Mouse (Mus musculus) liver, adult 2 months (tissue): ENCODE results near the gene Ptprk.

Experiments used
- CTCF ChIP-seq: fragments of 200-500 bp; IDR thresholded peaks from 2 replicates; pipeline ENCODE4 v1.5.1; 2011; ENCODE audit warnings: low read depth, low read length, control low read depth
- POLR2A ChIP-seq: fragments of 200-500 bp; IDR thresholded peaks from 2 replicates; pipeline ENCODE4 v1.6.1; 2011; ENCODE audit warnings: low read length, control low read depth; ENCODE audit not compliant: insufficient read depth; ENCODE audit errors: extremely low read depth

GRCm38 (mm10) chr10:28619415-28619814 lies 544.8 kb downstream of the Ptprk start:
- TF ChIP-seq CTCF (no peak), POLR2A (no peak)
